In the genomic region with DNA sequence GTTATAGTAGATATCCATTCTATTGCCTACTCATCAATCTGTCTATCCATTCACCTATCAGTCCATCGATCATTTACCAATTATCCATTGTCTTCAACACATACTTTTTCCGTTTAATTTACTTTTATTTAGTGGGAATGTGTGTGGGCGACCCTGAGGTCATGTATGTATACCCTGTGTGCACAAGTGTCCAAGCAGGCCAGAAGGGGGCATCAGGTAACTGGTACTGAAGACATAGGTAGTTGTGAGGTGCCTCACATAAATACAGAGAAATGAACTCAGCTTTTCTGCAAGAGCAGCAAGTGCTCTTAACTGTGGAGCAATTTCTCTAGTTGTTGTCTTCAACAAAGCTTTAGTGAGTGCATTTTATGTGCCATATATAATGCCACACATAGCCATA, we compare ENCODE assay signal across 30 mouse cellular contexts.
DNase-seq lines count a peak whose midpoint lies in the region; ATAC-seq and TF ChIP-seq lines count a peak whose summit lies in the region.
"Had no signal": no experiment of that assay in that cellular context is flagged by ENCODE, and none has a peak within 500 bp of the region (broad histone marks: within the 10 kb centered on the region; RNA-seq: fewer than 3 reads in every experiment).

No protein-coding gene starts in this region.

- TF ChIP-seq CTCF in kidney, adult 2 months (conservative IDR thresholded peaks at IDR 0.05; ENCODE audit: insufficient read depth, insufficient read length, low read depth, low read length) = peak; percentile 49

- H3K27ac ChIP-seq in kidney, adult 2 months (ENCODE audit: insufficient read depth, low read depth, low read length) = no peak overlapping the region
- no peak overlapping the region for H3K27ac ChIP-seq in kidney, embryonic 16.5 days (ENCODE audit: low read length)
- H3K27ac ChIP-seq: forebrain, embryonic 15.5 days; hindbrain, embryonic 10.5 days; liver, embryonic 13.5 days; midbrain, embryonic 15.5 days had no signal

- ATAC-seq in kidney, embryonic 16.5 days (ENCODE audit: low FRiP score, low TSS enrichment) = no peak
- ATAC-seq: activated CD4-positive, CD25-positive, alpha-beta regulatory T cell, adult 4 months; forebrain, embryonic 15.5 days; hindbrain, embryonic 16.5 days; intestine, embryonic 16.5 days had no signal

- no peaks in the 10 kb centered on the region for H3K36me3 ChIP-seq in kidney, adult 2 months (ENCODE audit: control insufficient read depth, insufficient read depth, low read length)
- no peaks in the 10 kb centered on the region for H3K36me3 ChIP-seq in kidney, embryonic 16.5 days (ENCODE audit: insufficient read depth, low read length)
- H3K36me3 ChIP-seq: embryonic facial prominence, embryonic 12.5 days; forebrain, embryonic 15.5 days; hindbrain, embryonic 10.5 days; liver, embryonic 13.5 days; lung, embryonic 15.5 days; midbrain, embryonic 15.5 days had no signal

- peaks cover 15% of the 10 kb centered on the region for H3K4me1 ChIP-seq in kidney, adult 2 months (ENCODE audit: control insufficient read depth, insufficient read depth, low read length)
- no peaks in the 10 kb centered on the region for H3K4me1 ChIP-seq in kidney, embryonic 16.5 days (ENCODE audit: insufficient read depth, low read length)
- H3K4me1 ChIP-seq: forebrain, embryonic 15.5 days; liver, embryonic 13.5 days had no signal

- no peak overlapping the region for H3K4me3 ChIP-seq in kidney, adult 2 months (ENCODE audit: insufficient read depth, low read depth, low read length)
- no peak overlapping the region for H3K4me3 ChIP-seq in kidney, embryonic 16.5 days (ENCODE audit: low read length)
- H3K4me3 ChIP-seq: embryonic facial prominence, embryonic 12.5 days; forebrain, embryonic 15.5 days; hindbrain, embryonic 10.5 days; liver, embryonic 13.5 days; lung, embryonic 15.5 days; midbrain, embryonic 15.5 days had no signal

- no peak for TF ChIP-seq POLR2A in kidney, adult 2 months (IDR thresholded peaks at IDR 0.05; ENCODE audit: low read depth, low read length)

- H3K9ac ChIP-seq in kidney, embryonic 16.5 days (replicated peaks; ENCODE audit: low read length) = no peak overlapping the region
- H3K9ac ChIP-seq: embryonic facial prominence, embryonic 12.5 days; forebrain, embryonic 15.5 days; liver, embryonic 13.5 days; lung, embryonic 15.5 days; midbrain, embryonic 15.5 days had no signal

- no peak overlapping the region for H3K4me2 ChIP-seq in kidney, embryonic 16.5 days (replicated peaks; ENCODE audit: low read depth, low read length)
- H3K4me2 ChIP-seq: embryonic facial prominence, embryonic 12.5 days; forebrain, embryonic 15.5 days; heart, embryonic 11.5 days; liver, embryonic 13.5 days; lung, embryonic 15.5 days; midbrain, embryonic 15.5 days had no signal

- H3K9me3 ChIP-seq in kidney, embryonic 16.5 days (ENCODE audit: low read length) = no peaks in the 10 kb centered on the region
- H3K9me3 ChIP-seq: embryonic facial prominence, embryonic 12.5 days; forebrain, embryonic 15.5 days; hindbrain, embryonic 10.5 days; liver, embryonic 13.5 days; lung, embryonic 15.5 days; midbrain, embryonic 15.5 days had no signal

- peak; percentile 52 for DNase-seq in embryo, embryonic 10 days (ENCODE audit: low spot score)
- no peak for DNase-seq in embryo, embryonic 11 days
- DNase-seq in kidney, adult 2 months = no peak
- peak; percentile 15 for DNase-seq in lung, postnatal 36 days
- DNase-seq in lung, postnatal 4 days = no peak
- DNase-seq in cerebellum, adult 9-11 months = no peak
- no peak for DNase-seq in adrenal gland, postnatal 10 days
- DNase-seq: cerebellum, adult 2 months; cerebellum, postnatal 25 days; gastrocnemius, postnatal 25 days; heart, adult 11 months; heart, postnatal 10 days; kidney, postnatal 4 days; layer of hippocampus, postnatal 36 days; left cerebral cortex, postnatal 4 days; liver, embryonic 13.5 days; right cerebral cortex, adult 18-20 months; spleen, adult 18-20 months; thymus, adult 18-20 months; thymus, postnatal 36 days had no signal

- no peaks in the 10 kb centered on the region for H3K27me3 ChIP-seq in kidney, adult 2 months (replicated peaks; ENCODE audit: control insufficient read depth, insufficient read depth, low read length)
- H3K27me3 ChIP-seq in kidney, embryonic 16.5 days (ENCODE audit: insufficient read depth, low read length) = no peaks in the 10 kb centered on the region
- H3K27me3 ChIP-seq: embryonic facial prominence, embryonic 12.5 days; forebrain, embryonic 15.5 days; liver, embryonic 13.5 days; lung, embryonic 15.5 days; midbrain, embryonic 15.5 days had no signal

- WGBS in kidney, adult 2 months = 80% methylated on average over 3 of the region's 3 CpGs
- WGBS in kidney, embryonic 16.5 days = 84% methylated on average over 3 of the region's 3 CpGs

Comparison
In these comparisons a context has a peak if more than half of its experiments do, and no peak if none do; other contexts are left out.
1. DNase-seq: peak in embryo, embryonic 10 days (single experiment) and lung, postnatal 36 days (single experiment); none in embryo, embryonic 11 days (single experiment), kidney, adult 2 months (single experiment), lung, postnatal 4 days (0 of 2), cerebellum, adult 9-11 months (single experiment) and adrenal gland, postnatal 10 days (single experiment).